Mouse (Mus musculus) lung, embryonic 15.5 days (tissue): ENCODE measurements at regions not wholly inside any gene's neighbourhood (a gene's known extent, or its start where the extent isn't known, plus 50 kb on each side); places are given as distances from the start of the nearest gene placed in this dataset.

ENCODE experiments used
- ATAC-seq: fragments of 200-750 bp; cut with Nextera tagmentation; 2 replicates; pipeline ENCODE4 v1.8.0; 2017; ENCODE audit warnings: moderate number of reproducible peaks, borderline replicate concordance; ENCODE audit not compliant: low FRiP score, low TSS enrichment; ENCODE audit errors: extremely low read depth
- H3K27ac ChIP-seq: fragments of 300-500 bp; sonication (generic); 2 replicates; pipeline ENCODE4 v1.5.1; 2015; ENCODE audit warnings: moderate library complexity, mild to moderate bottlenecking, inconsistent platforms
- H3K27me3 ChIP-seq: fragments of 300-500 bp; sonication (generic); 2 replicates; pipeline ENCODE4 v1.6.1; 2015; ENCODE audit warnings: inconsistent platforms
- H3K36me3 ChIP-seq: fragments of 300-500 bp; sonication (generic); 2 replicates; pipeline ENCODE4 v1.6.1; 2015; ENCODE audit warnings: inconsistent platforms
- H3K4me1 ChIP-seq: fragments of 300-500 bp; sonication (generic); 2 replicates; pipeline ENCODE4 v1.6.1; 2015; ENCODE audit warnings: inconsistent platforms
- H3K4me2 ChIP-seq: fragments of 300-500 bp; sonication (generic); 2 replicates; pipeline ENCODE4 v1.6.1; 2015; ENCODE audit warnings: inconsistent platforms, mild to moderate bottlenecking, moderate library complexity
- H3K4me3 ChIP-seq: fragments of 300-500 bp; sonication (generic); 2 replicates; pipeline ENCODE4 v1.5.1; 2015; ENCODE audit warnings: mild to moderate bottlenecking, inconsistent platforms
- H3K9ac ChIP-seq: fragments of 300-500 bp; sonication (generic); 2 replicates; pipeline ENCODE4 v1.6.1; 2015; ENCODE audit warnings: inconsistent platforms
- H3K9me3 ChIP-seq: fragments of 300-500 bp; sonication (generic); 2 replicates; pipeline ENCODE4 v1.6.1; 2016; ENCODE audit warnings: inconsistent platforms
- WGBS: fragments of 180-500 bp; shearing (Covaris S2); methylation state at CpG from one replicate; pipeline ENCODE4 v1.1.7; 2015; 5-methylcytosine and 5-hydroxymethylcytosine counted together

DNA sequence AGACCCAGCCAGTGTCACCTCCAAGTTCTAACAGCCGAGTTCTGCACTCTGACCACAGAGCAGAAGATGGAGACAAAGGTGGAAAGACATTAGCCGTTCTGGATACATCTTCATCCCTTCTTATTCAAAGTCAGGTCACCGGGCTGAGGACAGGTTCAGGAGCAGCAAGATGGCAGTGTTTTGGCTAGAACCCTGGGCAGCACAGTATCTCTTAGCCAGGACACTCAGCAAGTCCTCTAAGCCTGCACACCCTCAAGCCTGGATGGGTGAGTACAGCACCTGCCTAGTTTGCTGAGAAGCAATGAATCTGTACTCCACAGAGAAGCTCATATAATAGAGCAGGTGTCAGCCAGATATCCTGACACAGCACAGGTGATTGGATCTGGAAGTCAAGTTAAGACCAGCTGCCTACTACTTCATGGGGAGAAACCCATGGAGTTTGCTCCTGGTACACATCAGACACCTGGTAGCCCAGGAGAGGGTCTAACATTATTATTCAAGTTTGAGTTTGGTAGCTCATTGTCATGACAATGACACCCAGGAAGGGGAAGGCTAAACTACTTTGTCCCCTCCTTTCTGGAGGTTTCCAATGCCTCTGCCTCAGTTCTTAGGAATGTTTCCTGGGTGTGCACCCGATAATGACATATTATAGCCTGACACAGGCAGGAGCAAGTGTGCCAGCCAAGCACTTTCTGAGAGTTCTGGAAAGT is 108.1 kb downstream of the Ndufa10 start:
- Histone ChIP-seq H3K36me3 (no peaks in the 10 kb centered on the region), H3K4me2 (no peak overlapping the region), H3K9ac (no peak overlapping the region), H3K27me3 (no peaks in the 10 kb centered on the region), H3K4me3 (no peak overlapping the region), H3K27ac (no peak overlapping the region), H3K4me1 (no peaks in the 10 kb centered on the region), H3K9me3 (no peaks in the 10 kb centered on the region)
- ATAC-seq = no peak
- 79% methylated on average over 4 of the region's 4 CpGs for WGBS

- no peak for ATAC-seq
- 81% methylated on average over 7 of the region's 7 CpGs for WGBS
- H3K4me1 ChIP-seq = no peaks in the 10 kb centered on the region
- H3K9me3 ChIP-seq = no peaks in the 10 kb centered on the region
- no peak overlapping the region for H3K9ac ChIP-seq
- H3K4me2 ChIP-seq = no peak overlapping the region
- no peak overlapping the region for H3K4me3 ChIP-seq
- no peaks in the 10 kb centered on the region for H3K27me3 ChIP-seq
- H3K36me3 ChIP-seq = no peaks in the 10 kb centered on the region
- H3K27ac ChIP-seq = no peak overlapping the region
Measured at GRCm38 (mm10) chr1:92361677-92362076, 112.0 kb downstream of the Ndufa10 start.

DNA sequence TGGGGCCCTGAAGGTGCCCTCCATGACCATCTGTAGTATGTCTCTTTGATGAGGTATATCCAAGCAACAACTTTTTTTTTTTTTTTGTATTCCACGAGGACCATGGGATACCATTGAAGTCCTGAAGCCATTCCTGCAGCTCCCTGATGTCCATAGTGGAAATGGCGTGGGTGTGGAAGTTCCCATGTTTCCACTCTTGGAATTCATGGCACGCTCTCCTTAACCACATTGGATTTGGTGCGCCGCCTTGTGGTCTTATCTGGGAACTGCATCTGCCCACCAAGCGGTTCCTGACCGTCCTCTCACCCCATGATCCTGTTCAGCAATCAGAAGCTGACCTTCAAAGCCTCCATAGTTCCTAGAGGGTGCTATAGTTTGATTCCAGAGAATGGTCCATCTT is 113.4 kb downstream of the Ndufa10 start:
- ATAC-seq = no peak
- Histone ChIP-seq H3K4me3 (no peak overlapping the region), H3K4me2 (no peak overlapping the region), H3K27me3 (no peaks in the 10 kb centered on the region), H3K9me3 (no peaks in the 10 kb centered on the region), H3K4me1 (no peaks in the 10 kb centered on the region), H3K27ac (no peak overlapping the region), H3K36me3 (no peaks in the 10 kb centered on the region), H3K9ac (no peak overlapping the region)
- 12% methylated on average over 7 of the region's 7 CpGs for WGBS

GRCm38 (mm10) chr1:92359473-92359872 is 114.2 kb downstream of the Ndufa10 start:
- Histone ChIP-seq H3K4me1 (no peaks in the 10 kb centered on the region), H3K4me2 (no peak overlapping the region), H3K36me3 (no peaks in the 10 kb centered on the region), H3K27ac (no peak overlapping the region), H3K27me3 (no peaks in the 10 kb centered on the region), H3K9ac (no peak overlapping the region), H3K9me3 (no peaks in the 10 kb centered on the region), H3K4me3 (no peak overlapping the region)
- ATAC-seq = no peak
- 73% methylated on average over 2 of the region's 2 CpGs for WGBS

DNA sequence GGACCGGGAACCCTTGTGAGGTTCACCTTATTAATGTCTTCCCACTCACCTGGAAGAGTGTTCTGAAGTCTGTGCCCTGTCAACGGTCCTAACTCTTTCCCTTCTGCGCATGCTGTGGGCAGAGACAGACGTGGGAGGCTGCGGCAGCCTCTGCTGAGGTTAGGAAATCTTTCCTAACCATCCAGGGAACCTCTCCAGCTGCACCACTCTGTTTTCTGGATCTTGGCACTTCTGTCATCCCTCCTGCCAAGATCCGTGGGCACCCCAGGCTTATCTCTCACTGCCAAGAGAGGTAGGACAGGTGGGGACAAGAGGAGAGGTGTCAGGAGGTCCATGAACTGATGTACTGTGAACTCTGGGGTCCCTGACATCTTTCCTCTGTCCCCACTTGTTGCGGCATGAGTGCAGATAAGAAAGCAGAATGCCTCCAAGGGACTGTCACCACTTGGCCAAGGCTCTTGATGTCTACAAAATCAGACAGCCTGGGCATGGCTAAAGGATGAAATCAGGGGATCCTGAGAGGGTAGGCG is 114.8 kb downstream of the Ndufa10 start:
- no peak overlapping the region for H3K27ac ChIP-seq
- H3K27me3 ChIP-seq = no peaks in the 10 kb centered on the region
- no peak overlapping the region for H3K4me3 ChIP-seq
- 75% methylated on average over 8 of the region's 8 CpGs for WGBS
- no peaks in the 10 kb centered on the region for H3K36me3 ChIP-seq
- H3K9ac ChIP-seq = no peak overlapping the region
- no peaks in the 10 kb centered on the region for H3K4me1 ChIP-seq
- H3K9me3 ChIP-seq = no peaks in the 10 kb centered on the region
- ATAC-seq = no peak
- no peak overlapping the region for H3K4me2 ChIP-seq

DNA sequence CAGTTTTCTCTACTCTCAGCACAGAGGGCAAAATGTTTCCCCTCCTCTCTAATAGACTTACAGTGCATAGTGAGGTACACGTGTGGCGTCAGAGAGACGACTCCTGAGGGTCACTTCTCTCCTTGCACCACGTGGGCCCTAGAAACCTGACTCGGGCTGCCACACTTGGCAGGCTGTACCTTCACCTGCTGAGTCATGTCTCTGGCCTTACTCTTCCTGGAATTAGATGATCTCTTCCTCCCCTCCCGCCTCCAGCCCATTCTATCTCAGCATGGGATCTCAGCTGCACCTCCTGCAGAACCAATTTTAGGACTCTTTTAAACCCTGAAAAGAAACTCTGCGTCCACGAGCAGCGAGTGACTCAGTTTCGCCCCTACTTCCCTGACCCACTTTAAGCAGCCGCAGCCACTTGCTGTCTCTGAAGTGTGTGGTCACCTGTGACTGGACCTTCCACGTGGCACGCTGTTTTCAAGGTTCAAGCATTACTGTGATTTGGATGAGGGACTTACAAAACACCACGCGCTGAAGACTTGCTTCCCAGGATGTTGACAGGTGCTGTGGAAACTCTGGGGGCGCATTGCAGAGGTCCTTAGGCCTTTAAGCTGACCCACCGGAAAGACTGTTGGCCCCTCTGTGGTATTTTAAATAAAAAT is 125.2 kb downstream of the Ndufa10 start:
- H3K27ac ChIP-seq = no peak overlapping the region
- H3K4me3 ChIP-seq = no peak overlapping the region
- H3K36me3 ChIP-seq = no peaks in the 10 kb centered on the region
- no peak overlapping the region for H3K4me2 ChIP-seq
- 55% methylated on average over 17 of the region's 17 CpGs for WGBS
- H3K27me3 ChIP-seq = no peaks in the 10 kb centered on the region
- ATAC-seq = no peak
- no peaks in the 10 kb centered on the region for H3K4me1 ChIP-seq
- no peak overlapping the region for H3K9ac ChIP-seq
- H3K9me3 ChIP-seq = no peaks in the 10 kb centered on the region

GRCm38 (mm10) chr1:92347656-92348055 is 126.0 kb downstream of the Ndufa10 start:
- no peaks in the 10 kb centered on the region for H3K9me3 ChIP-seq
- no peak for ATAC-seq
- no peak overlapping the region for H3K9ac ChIP-seq
- 67% methylated on average over 9 of the region's 9 CpGs for WGBS
- H3K36me3 ChIP-seq = no peaks in the 10 kb centered on the region
- no peak overlapping the region for H3K27ac ChIP-seq
- H3K4me3 ChIP-seq = no peak overlapping the region
- no peak overlapping the region for H3K4me2 ChIP-seq
- no peaks in the 10 kb centered on the region for H3K4me1 ChIP-seq
- no peaks in the 10 kb centered on the region for H3K27me3 ChIP-seq

- no peak overlapping the region for H3K27ac ChIP-seq
- WGBS = 34% methylated on average over 2 of the region's 2 CpGs
- no peak overlapping the region for H3K9ac ChIP-seq
- 0 out of 2 replicates have a peak, but pooled peaks have one; percentile 31 for ATAC-seq
- H3K27me3 ChIP-seq = no peaks in the 10 kb centered on the region
- no peak overlapping the region for H3K4me2 ChIP-seq
- no peak overlapping the region for H3K4me3 ChIP-seq
- H3K36me3 ChIP-seq = no peaks in the 10 kb centered on the region
- H3K4me1 ChIP-seq = no peaks in the 10 kb centered on the region
- H3K9me3 ChIP-seq = no peaks in the 10 kb centered on the region
Measured at GRCm38 (mm10) chr1:92343768-92344167, 129.9 kb downstream of the Ndufa10 start.

- no peaks in the 10 kb centered on the region for H3K27me3 ChIP-seq
- no peak overlapping the region for H3K27ac ChIP-seq
- ATAC-seq = no peak
- no peak overlapping the region for H3K4me3 ChIP-seq
- 83% methylated on average over 5 of the region's 5 CpGs for WGBS
- H3K36me3 ChIP-seq = no peaks in the 10 kb centered on the region
- H3K9ac ChIP-seq = no peak overlapping the region
- no peaks in the 10 kb centered on the region for H3K9me3 ChIP-seq
- H3K4me1 ChIP-seq = no peaks in the 10 kb centered on the region
- H3K4me2 ChIP-seq = no peak overlapping the region
Measured at GRCm38 (mm10) chr1:92343161-92343598, 130.5 kb downstream of the Ndufa10 start.

- no peaks in the 10 kb centered on the region for H3K27me3 ChIP-seq
- H3K36me3 ChIP-seq = no peaks in the 10 kb centered on the region
- H3K4me2 ChIP-seq = no peak overlapping the region
- no peak overlapping the region for H3K4me3 ChIP-seq
- 70% methylated on average over 12 of the region's 12 CpGs for WGBS
- no peaks in the 10 kb centered on the region for H3K4me1 ChIP-seq
- no peak overlapping the region for H3K9ac ChIP-seq
- no peak overlapping the region for H3K27ac ChIP-seq
- ATAC-seq = no peak
- H3K9me3 ChIP-seq = no peaks in the 10 kb centered on the region
Measured at GRCm38 (mm10) chr1:92341846-92342540, 131.7 kb downstream of the Ndufa10 start.

GRCm38 (mm10) chr1:92340644-92341043 is 133.0 kb downstream of the Ndufa10 start:
- Histone ChIP-seq H3K4me1 (no peaks in the 10 kb centered on the region), H3K27ac (no peak overlapping the region), H3K27me3 (no peaks in the 10 kb centered on the region), H3K9ac (no peak overlapping the region), H3K9me3 (no peaks in the 10 kb centered on the region), H3K4me3 (no peak overlapping the region), H3K36me3 (no peaks in the 10 kb centered on the region), H3K4me2 (no peak overlapping the region)
- no peak for ATAC-seq
- WGBS = 39% methylated on average over 7 of the region's 7 CpGs

DNA sequence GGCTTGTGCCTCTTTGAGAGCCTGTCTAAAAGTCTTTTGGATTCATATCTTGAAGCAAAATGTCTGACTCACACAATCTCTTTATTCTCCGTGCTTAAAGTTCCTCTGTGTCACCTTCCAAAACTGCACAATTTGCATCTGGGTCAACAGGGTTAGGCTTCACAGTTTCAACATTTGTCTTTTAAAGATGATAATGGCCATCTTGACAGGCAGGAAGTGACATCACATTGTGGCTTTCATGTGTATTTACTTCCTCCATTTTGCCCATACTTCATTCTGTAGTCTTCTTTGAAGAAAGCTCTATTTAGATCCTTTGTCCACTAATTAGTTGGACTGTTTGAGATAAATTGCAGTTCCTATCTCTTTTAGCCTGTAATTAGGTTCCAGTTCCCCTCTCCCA is 135.1 kb downstream of the Ndufa10 start:
- H3K9me3 ChIP-seq = no peaks in the 10 kb centered on the region
- H3K4me3 ChIP-seq = no peak overlapping the region
- H3K36me3 ChIP-seq = no peaks in the 10 kb centered on the region
- H3K27ac ChIP-seq = no peak overlapping the region
- 64% methylated on average over 1 of the region's 1 CpGs for WGBS
- no peak for ATAC-seq
- H3K4me2 ChIP-seq = no peak overlapping the region
- H3K4me1 ChIP-seq = no peaks in the 10 kb centered on the region
- no peaks in the 10 kb centered on the region for H3K27me3 ChIP-seq
- H3K9ac ChIP-seq = no peak overlapping the region
